Mouse (Mus musculus) CH12.LX (cell line): ENCODE data around the gene Plcb1. TPM values are rescaled to one million over a fixed set of nuclear protein-coding genes. Genes with fewer than 3 reads are reported as not detected.

Source experiments
- DNase-seq: peaks from one replicate; pipeline ENCODE4 v3.0.0-alpha.2; 2013; ENCODE audit errors: extremely low read depth
- H3K27ac ChIP-seq: 2 replicates; pipeline ENCODE4 v1.5.1; 2012; ENCODE audit warnings: low read depth, mild to moderate bottlenecking, control low read depth, moderate library complexity; ENCODE audit not compliant: insufficient read depth
- H3K27me3 ChIP-seq: replicated peaks from 2 replicates; pipeline ENCODE3; 2012; ENCODE audit warnings: inconsistent platforms
- H3K36me3 ChIP-seq, 2 experiments: replicated peaks in 1 of 2; 2 replicates each; pipeline versions ENCODE3 to v1.6.1; 2012; ENCODE audit warnings: inconsistent platforms in 1 of 2, low read length in 1 of 2, mild to moderate bottlenecking in 1 of 2, mixed read lengths in 1 of 2, moderate library complexity in 1 of 2; ENCODE audit not compliant: control insufficient read depth in 1 of 2, insufficient read depth in 1 of 2
- H3K4me1 ChIP-seq, 2 experiments: 2 replicates each; pipeline ENCODE4 v1.6.1; 2012; ENCODE audit warnings: inconsistent platforms in 1 of 2, moderate library complexity in 1 of 2; ENCODE audit not compliant: insufficient read depth in 2 of 2, control insufficient read depth in 1 of 2
- H3K4me2 ChIP-seq: 2 replicates; pipeline ENCODE4 v1.6.1; 2012; ENCODE audit warnings: low read depth, mild to moderate bottlenecking, control low read depth; ENCODE audit not compliant: poor library complexity, insufficient read depth, severe bottlenecking
- H3K4me3 ChIP-seq, 3 experiments: fragments of 150-350 bp in 1 of 3; sonication (generic) in 1 of 3; replicated peaks in 1 of 3; 2 replicates each; pipeline versions ENCODE3 to v1.5.1; 2011 to 2012; ENCODE audit warnings: low read depth in 2 of 3, low read length in 2 of 3, mild to moderate bottlenecking in 2 of 3, moderate library complexity in 2 of 3, control low read depth in 1 of 3, improper control_type of control experiment in 1 of 3, inconsistent platforms in 1 of 3, mixed read lengths in 1 of 3; ENCODE audit not compliant: poor library complexity in 1 of 3
- H3K79me2 ChIP-seq: replicated peaks from 2 replicates; pipeline ENCODE4 v1.6.1; 2012; ENCODE audit warnings: mild to moderate bottlenecking, moderate library complexity; ENCODE audit not compliant: control insufficient read depth, poor library complexity, insufficient read depth, severe bottlenecking; ENCODE audit errors: extremely low read depth
- H3K9ac ChIP-seq: 2 replicates; pipeline ENCODE4 v1.6.1; 2012; ENCODE audit warnings: low read depth, mild to moderate bottlenecking, control low read depth, moderate library complexity; ENCODE audit not compliant: insufficient read depth
- H3K9me3 ChIP-seq: replicated peaks from 2 replicates; pipeline ENCODE3; 2012; ENCODE audit warnings: low read length, inconsistent platforms, mixed read lengths
- BHLHE40 ChIP-seq: IDR thresholded peaks from 2 replicates; pipeline ENCODE4 v1.6.1; 2011; ENCODE audit warnings: mild to moderate bottlenecking, low read depth, low read length, improper control_type of control experiment
- ELF1 ChIP-seq: IDR thresholded peaks from 2 replicates; pipeline ENCODE4 v1.6.1; 2014; ENCODE audit warnings: low read depth, mild to moderate bottlenecking, inconsistent platforms, low read length, improper control_type of control experiment
- EP300 ChIP-seq: IDR thresholded peaks from 2 replicates; pipeline ENCODE4 v1.6.1; 2011; ENCODE audit warnings: low read length, improper control_type of control experiment
- ETS1 ChIP-seq: conservative IDR thresholded peaks from 2 replicates; pipeline ENCODE4 v1.6.1; 2012; ENCODE audit warnings: low read depth, mild to moderate bottlenecking, inconsistent platforms, low read length, improper control_type of control experiment, moderate library complexity
- GABPA ChIP-seq: IDR thresholded peaks from 2 replicates; pipeline ENCODE4 v1.6.1; 2012; ENCODE audit warnings: low read depth, low read length, improper control_type of control experiment, inconsistent platforms; ENCODE audit not compliant: insufficient replicate concordance
- JUN ChIP-seq: IDR thresholded peaks from 2 replicates; pipeline ENCODE4 v1.6.1; 2011; ENCODE audit warnings: low read depth, mild to moderate bottlenecking, low read length, improper control_type of control experiment, moderate library complexity; ENCODE audit not compliant: insufficient read depth
- JUND ChIP-seq: conservative IDR thresholded peaks from 2 replicates; pipeline ENCODE4 v1.6.1; 2011; ENCODE audit warnings: low read depth, low read length, improper control_type of control experiment
- MAFK ChIP-seq: IDR thresholded peaks from 2 replicates; pipeline ENCODE4 v1.6.1; 2011; ENCODE audit warnings: low read length, improper control_type of control experiment; ENCODE audit not compliant: insufficient replicate concordance
- MAX ChIP-seq: IDR thresholded peaks from 2 replicates; pipeline ENCODE4 v1.6.1; 2011; ENCODE audit warnings: low read length, improper control_type of control experiment
- MAZ ChIP-seq: IDR thresholded peaks from 2 replicates; pipeline ENCODE4 v1.6.1; 2012; ENCODE audit warnings: low read depth, mild to moderate bottlenecking, inconsistent platforms, low read length, improper control_type of control experiment, moderate library complexity
- MEF2A ChIP-seq: IDR thresholded peaks from 2 replicates; pipeline ENCODE4 v1.6.1; 2014; ENCODE audit warnings: low read depth, mild to moderate bottlenecking, inconsistent platforms, low read length, improper control_type of control experiment, borderline replicate concordance
- MXI1 ChIP-seq: IDR thresholded peaks from 2 replicates; pipeline ENCODE4 v1.6.1; 2011; ENCODE audit warnings: mild to moderate bottlenecking, low read depth, low read length, improper control_type of control experiment
- NRF1 ChIP-seq: IDR thresholded peaks from 2 replicates; pipeline ENCODE4 v1.6.1; 2014; ENCODE audit warnings: low read depth, mild to moderate bottlenecking, inconsistent platforms, low read length, improper control_type of control experiment, moderate library complexity
- PAX5 ChIP-seq: IDR thresholded peaks from 2 replicates; pipeline ENCODE4 v1.6.1; 2012; ENCODE audit warnings: low read length, inconsistent platforms, mixed read lengths
- POLR2A ChIP-seq: IDR thresholded peaks from 2 replicates; pipeline ENCODE4 v1.6.1; 2011; ENCODE audit warnings: low read depth, mild to moderate bottlenecking, improper control_type of control experiment, low read length
- RCOR1 ChIP-seq: conservative IDR thresholded peaks from 2 replicates; pipeline ENCODE4 v1.6.1; 2012; ENCODE audit warnings: low read depth, mild to moderate bottlenecking, inconsistent platforms, low read length, improper control_type of control experiment
- SMC3 ChIP-seq: IDR thresholded peaks from 2 replicates; pipeline ENCODE4 v1.6.1; 2011; ENCODE audit warnings: low read depth, low read length, improper control_type of control experiment
- USF1 ChIP-seq: IDR thresholded peaks from 2 replicates; pipeline ENCODE4 v1.6.1; 2014; ENCODE audit warnings: low read depth, mild to moderate bottlenecking, inconsistent platforms, low read length, improper control_type of control experiment
- ZC3H11A ChIP-seq: IDR thresholded peaks from 2 replicates; pipeline ENCODE4 v1.6.1; 2012; ENCODE audit warnings: low read depth, mild to moderate bottlenecking, inconsistent platforms, low read length, improper control_type of control experiment
- dilution Hi-C: fragments of 300-500 bp; cut with MboI; formaldehyde crosslinking; loops from 2 replicates; pipeline ENCODE4 v1.14.3; 2020; ENCODE audit warnings: low sequenced_read_pairs; ENCODE audit not compliant: extremely low pct_unique_long_range_greater_than_20kb, extremely low pct_ligation_motif_present
- in situ Hi-C: fragments of 300-500 bp; cut with MboI; formaldehyde crosslinking; loops from 3 replicates; pipeline ENCODE4 v1.14.3; 2019; ENCODE audit warnings: low sequenced_read_pairs, low pct_ligation_motif_present, low pct_unique_long_range_greater_than_20kb, mixed read lengths
- polyA plus RNA-seq: library from polyadenylated mRNA; unstranded; fragments of >175 nt; gene quantifications from 2 replicates; pipeline ENCODE4 v1.2.1, GENCODE M21; 2012; ENCODE audit warnings: low read depth; ENCODE audit not compliant: insufficient read length
- total RNA-seq, 2 experiments: library from RNA; depleted of rRNA; stranded (reverse); fragments of 300-350 nt in 1 of 2; fragments of >200 nt in 1 of 2; gene quantifications; 2 replicates each; pipeline ENCODE4 v1.2.3; 2012 to 2014

Plcb1 gene
- total and polyA plus RNA-seq, 3 experiments, result not detected

DNA sequence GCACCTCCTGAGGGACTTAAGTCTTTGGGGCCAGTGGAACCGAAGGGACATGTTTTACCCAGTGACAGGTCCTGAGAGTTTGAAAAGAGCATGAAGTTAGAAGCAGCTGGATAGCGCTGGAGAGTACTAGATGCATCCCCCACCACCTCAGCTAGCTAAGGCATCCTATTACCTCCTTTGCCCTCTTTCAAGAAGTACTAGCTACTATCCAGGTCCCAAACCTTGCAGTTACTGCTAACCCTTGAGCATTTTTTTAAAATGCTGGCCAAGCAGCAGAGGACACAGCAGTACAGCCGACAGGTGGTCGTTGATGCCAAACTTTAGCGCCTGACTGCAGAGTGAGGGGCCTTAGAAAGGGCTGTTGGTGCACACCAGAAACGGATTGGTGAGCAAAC is 986 bp downstream of the Plcb1 start:
- in situ Hi-C loops (no loop called here), dilution Hi-C loops (no loop called here)
- Histone ChIP-seq H3K4me1 (no peaks in the 10 kb centered on the region), H3K4me2 (no peak overlapping the region), H3K79me2 (no peaks in the 10 kb centered on the region), H3K27me3 (no peaks in the 10 kb centered on the region), H3K9ac (no peak overlapping the region), H3K4me3 (no peak overlapping the region), H3K9me3 (peaks cover 54% of the 10 kb centered on the region), H3K27ac (no peak overlapping the region), H3K36me3 (no peaks in the 10 kb centered on the region)
- DNase-seq, result no peak
- TF ChIP-seq SMC3, result no peak
- TF ChIP-seq JUN, result no peak
- no peak for TF ChIP-seq USF1
- no peak for TF ChIP-seq MXI1
- no peak for TF ChIP-seq ZC3H11A
- no peak for TF ChIP-seq JUND
- no peak for TF ChIP-seq GABPA
- no peak for TF ChIP-seq ELF1
- no peak for TF ChIP-seq NRF1
- TF ChIP-seq PAX5, result no peak
- TF ChIP-seq POLR2A, result no peak
- no peak for TF ChIP-seq RCOR1
- no peak for TF ChIP-seq MAFK
- no peak for TF ChIP-seq EP300

DNA sequence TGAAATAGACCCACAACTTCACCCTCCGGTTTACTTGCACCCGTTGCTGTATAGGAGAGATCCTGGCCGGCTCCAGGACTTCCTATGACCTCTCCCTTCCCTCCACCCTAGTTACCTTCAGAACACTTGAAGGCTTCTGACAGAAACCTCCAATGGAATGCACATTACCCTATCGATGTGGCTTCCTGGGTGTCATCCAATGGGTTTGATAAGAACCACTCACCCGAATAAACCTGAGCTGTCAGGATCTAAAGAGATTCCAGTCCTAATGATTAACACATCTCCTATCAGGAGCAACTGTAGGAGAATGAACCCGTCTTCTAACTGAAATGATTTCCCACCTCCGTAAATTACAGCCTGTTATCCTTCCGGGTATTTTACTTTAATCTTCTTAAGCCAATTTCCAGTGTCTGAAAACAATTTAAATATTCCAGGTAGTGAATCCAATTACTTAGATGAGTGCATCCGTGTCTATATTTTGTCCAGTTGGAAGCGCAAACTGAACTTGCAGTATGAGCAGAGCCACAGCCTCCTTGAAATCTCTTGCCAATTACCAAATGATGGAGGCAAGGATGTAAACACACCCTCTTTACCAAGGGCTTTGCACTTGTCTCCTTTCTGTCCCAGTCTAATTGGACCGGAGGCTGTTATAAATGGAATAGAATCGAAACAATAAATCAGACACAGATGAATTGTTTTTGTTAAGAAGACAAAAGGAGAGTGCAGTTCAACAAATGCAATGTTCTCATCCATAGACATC is 1.6 kb downstream of the Plcb1 start:
- H3K4me3 ChIP-seq, result no peak overlapping the region
- H3K27me3 ChIP-seq, result no peaks in the 10 kb centered on the region
- no peaks in the 10 kb centered on the region for H3K4me1 ChIP-seq
- peaks cover 56% of the 10 kb centered on the region for H3K9me3 ChIP-seq
- no peaks in the 10 kb centered on the region for H3K79me2 ChIP-seq
- H3K4me2 ChIP-seq, result no peak overlapping the region
- H3K9ac ChIP-seq, result no peak overlapping the region
- DNase-seq, result no peak
- dilution Hi-C loops, result no loop called here
- no peaks in the 10 kb centered on the region for H3K36me3 ChIP-seq
- TF ChIP-seq MAFK, result no peak
- no peak for TF ChIP-seq EP300
- no peak for TF ChIP-seq MAX
- TF ChIP-seq MAZ, result no peak
- TF ChIP-seq MEF2A, result no peak
- no peak for TF ChIP-seq BHLHE40
- TF ChIP-seq MXI1, result no peak
- no peak for TF ChIP-seq ELF1
- no peak for TF ChIP-seq ETS1
- TF ChIP-seq, all 38 proteins: peak for 0
- H3K27ac ChIP-seq, result no peak overlapping the region
- in situ Hi-C loops, result no loop called here
